Mouse (Mus musculus) Patski (cell line): Measurements from ENCODE around the gene Ano6. TPM values are rescaled to one million over a fixed set of nuclear protein-coding genes. Genes with fewer than 3 reads are reported as not detected.

Source experiments
- ATAC-seq: fragments of 100-300 bp; one replicate; pipeline ENCODE4 v1.8.0; 2021
- CTCF ChIA-PET: fragments of 350-600 bp; sonication (Branson Sonifier 250); formaldehyde crosslinking; loops from one replicate; lab custom pipeline; 2022; ENCODE audit warnings: inconsistent platforms; lab: Charles Lee
- POLR2A ChIA-PET: fragments of 350-600 bp; sonication (Branson Sonifier 250); formaldehyde crosslinking; loops from one replicate; lab custom pipeline; 2022; ENCODE audit warnings: antibody characterized with exemption, inconsistent platforms; lab: Charles Lee
- DNase-seq: peaks from one replicate; pipeline ENCODE4 v3.0.0-alpha.2; 2011; ENCODE audit warnings: low read depth, low spot score
- H3K27me3 ChIP-seq: fragments of 371-371 bp; one replicate; pipeline ENCODE4 v1.5.1; 2021
- CTCF ChIP-seq: fragments of 100-300 bp; IDR thresholded peaks from one replicate; pipeline ENCODE4 v1.5.1; 2021
- in situ Hi-C: fragments of 300-500 bp; cut with MboI; formaldehyde crosslinking; loops from 3 replicates; pipeline ENCODE4 v1.11.1; 2018; ENCODE audit warnings: low pct_unique_long_range_greater_than_20kb, mixed read lengths
- polyA plus RNA-seq: library from polyadenylated mRNA; unstranded; gene quantifications from one replicate; pipeline ENCODE4 v1.2.3, GENCODE M21; 2021

The Ano6 gene
- polyA plus RNA-seq, 1 experiment from 2014 or later: 184 TPM

DNA sequence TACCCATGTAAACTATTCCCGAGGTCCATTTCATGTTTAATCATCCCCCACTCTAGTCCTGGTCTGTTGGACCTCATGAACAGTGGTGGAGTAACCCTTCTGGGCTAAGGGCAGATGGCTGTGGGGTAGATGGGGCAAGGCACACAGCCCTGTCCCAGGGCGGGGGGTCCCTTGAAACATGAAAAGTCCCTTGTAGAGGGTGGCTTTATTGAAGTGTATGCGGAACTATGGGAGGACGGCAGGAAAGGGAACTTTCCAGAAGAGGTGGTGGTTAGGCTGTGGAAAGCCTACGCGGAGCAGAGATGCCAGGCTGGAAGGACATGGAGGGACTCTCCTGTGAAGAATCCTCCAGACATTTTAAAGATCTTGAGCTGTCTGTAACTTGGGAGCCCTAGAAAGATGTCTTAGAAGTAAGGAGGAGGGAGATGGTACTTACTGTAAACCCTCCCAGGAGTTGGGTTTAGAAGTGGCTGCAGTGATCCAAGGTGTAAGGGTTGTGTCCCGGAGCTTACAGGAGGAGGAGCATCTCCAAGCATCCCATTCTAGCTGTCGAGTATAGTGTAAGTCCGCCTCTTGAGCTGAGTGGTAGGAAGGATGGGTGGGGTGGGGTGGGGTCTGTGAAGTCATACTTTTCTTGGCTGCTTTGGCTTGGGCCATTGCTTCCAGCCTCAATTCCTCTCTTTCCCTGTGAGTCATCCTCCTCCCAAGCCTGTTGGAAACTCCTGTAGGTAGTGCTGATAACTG lies 3.3 kb downstream of the Ano6 start:
- POLR2A ChIA-PET: interaction anchor here (0.7 kb wide), 1 partner anchor 10 kb away, joined by 3 read pairs; no protein-coding TSS in a partner anchor
- CTCF ChIA-PET: interaction anchor here (1.5 to 1.7 kb wide), 2 partner anchors 11 to 91 kb away, joined by 3 to 4 read pairs; no protein-coding TSS in a partner anchor
- DNase-seq (no peak), ATAC-seq (no peak)
- H3K27me3 ChIP-seq: no peaks in the 10 kb centered on the region
- TF ChIP-seq CTCF: no peak
- in situ Hi-C loops: no loop called here

DNA sequence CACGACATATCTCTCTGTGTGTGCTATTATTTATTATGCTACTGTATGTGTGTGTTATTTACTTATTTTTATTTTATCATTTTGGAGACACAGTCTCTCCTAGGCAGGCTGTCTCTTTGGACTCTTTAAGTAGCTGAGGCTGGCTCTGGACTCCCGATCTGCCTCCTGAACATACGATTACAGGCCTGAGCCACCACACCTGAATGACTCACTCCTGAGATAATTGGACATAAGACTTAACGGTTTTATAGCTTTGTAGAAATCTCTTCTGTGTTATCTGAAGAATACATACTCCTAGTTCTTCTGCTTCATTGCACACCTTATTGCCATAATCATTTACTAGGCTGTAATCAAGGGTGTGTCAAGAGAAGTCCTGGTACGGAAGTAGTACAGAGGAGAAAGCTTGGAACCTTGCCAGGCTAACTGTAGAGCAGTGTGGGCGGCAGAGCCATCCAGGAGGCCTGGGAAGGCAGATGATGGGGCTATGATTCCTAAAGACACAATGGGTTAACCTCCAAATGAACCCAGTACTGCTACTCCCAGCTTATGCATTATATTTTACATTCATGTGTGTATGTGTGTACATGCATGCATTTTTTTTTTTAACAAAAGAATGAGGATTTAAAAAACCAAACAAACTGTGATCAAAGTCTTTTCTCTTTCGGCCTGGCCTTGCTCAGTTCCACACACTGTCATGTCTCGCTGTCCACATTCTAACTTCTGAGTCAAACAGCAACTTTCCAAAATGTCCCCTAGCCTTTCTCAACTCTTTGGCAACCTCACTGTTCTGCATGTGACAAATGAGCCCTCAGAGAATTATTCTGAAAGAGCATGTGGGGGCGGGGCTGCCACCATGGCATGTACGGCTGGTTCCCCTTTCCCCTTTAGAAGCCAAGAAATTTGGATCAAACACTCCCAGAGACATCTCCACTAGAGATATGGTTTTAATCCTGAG lies 4.2 kb downstream of the Ano6 start:
- H3K27me3 ChIP-seq: no peaks in the 10 kb centered on the region
- TF ChIP-seq CTCF: no peak
- in situ Hi-C loops: no loop called here
- ChIA-PET POLR2A (interaction anchor here (0.7 kb wide), 1 partner anchor 11 kb away, joined by 3 read pairs; no protein-coding TSS in a partner anchor), CTCF (interaction anchor here (1.5 kb wide), 1 partner anchor 10 kb away, joined by 4 read pairs; no protein-coding TSS in a partner anchor)
- peak; percentile 10 for ATAC-seq
- no peak for DNase-seq

DNA sequence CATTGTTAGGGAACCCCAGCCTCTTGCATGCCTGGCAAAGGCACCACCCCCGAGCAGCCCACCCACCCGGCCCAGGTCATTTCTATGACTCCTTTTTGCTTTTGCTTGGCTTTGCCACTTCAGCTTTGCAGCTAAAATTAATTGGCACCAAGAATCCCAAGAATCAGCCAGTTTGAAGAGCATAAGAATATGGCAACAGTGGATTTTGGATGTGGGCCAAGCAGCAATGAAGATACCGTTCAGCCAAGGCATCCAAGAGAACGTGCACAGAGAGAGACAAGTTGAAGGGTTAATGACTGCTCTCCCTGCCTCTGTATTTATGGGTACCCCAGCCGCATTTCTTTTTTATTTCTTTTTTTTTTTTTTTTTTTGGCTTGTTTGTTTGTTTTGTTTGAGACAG lies 5.4 kb downstream of the Ano6 start:
- no peak for DNase-seq
- POLR2A ChIA-PET: no interaction called here
- TF ChIP-seq CTCF: no peak
- no peak for ATAC-seq
- in situ Hi-C loops: no loop called here
- CTCF ChIA-PET: no interaction called here
- no peaks in the 10 kb centered on the region for H3K27me3 ChIP-seq

DNA sequence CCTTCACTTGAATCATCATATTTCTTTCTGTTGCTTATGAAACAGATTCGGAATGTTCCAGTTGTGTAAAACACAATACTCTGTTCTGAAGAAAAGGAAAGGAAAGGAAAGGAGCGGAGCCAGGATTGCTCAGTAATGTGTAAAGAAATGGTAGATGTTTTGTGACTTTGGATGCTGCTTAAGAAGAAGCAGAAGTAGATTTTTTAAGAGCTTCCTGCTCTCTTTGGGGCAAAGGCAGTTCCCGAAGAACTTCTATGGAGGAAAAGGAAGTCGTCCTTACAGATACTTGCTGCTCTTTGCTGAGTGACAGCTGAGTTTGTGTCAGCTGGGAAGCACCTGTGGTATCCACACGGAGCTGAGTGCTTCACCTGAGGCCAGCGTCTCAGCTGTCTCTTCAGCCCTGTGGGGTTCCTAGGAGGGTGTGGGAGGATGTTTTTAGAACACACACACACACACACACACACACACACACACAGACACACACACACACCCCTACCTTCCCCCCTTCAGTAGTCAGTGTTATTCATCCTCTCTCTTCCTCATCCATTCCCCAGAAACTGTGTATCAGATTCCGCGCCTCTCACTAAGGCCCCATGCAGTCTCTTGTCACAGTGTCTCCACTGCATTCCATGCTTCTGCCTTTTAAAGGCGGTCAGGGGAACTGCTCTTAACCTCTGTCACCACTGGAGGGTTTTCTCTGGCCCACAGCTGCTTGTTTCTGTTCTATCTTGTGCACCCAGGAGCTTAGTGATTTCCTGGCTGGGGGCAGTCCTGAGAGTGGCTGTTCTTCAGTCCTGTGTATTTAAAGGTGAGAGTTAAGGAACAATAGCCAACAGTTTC lies 6.7 kb downstream of the Ano6 start:
- in situ Hi-C loops: no loop called here
- no peaks in the 10 kb centered on the region for H3K27me3 ChIP-seq
- no peak for TF ChIP-seq CTCF
- ChIA-PET CTCF (no interaction called here), POLR2A (no interaction called here)
- ATAC-seq (no peak), DNase-seq (no peak)

DNA sequence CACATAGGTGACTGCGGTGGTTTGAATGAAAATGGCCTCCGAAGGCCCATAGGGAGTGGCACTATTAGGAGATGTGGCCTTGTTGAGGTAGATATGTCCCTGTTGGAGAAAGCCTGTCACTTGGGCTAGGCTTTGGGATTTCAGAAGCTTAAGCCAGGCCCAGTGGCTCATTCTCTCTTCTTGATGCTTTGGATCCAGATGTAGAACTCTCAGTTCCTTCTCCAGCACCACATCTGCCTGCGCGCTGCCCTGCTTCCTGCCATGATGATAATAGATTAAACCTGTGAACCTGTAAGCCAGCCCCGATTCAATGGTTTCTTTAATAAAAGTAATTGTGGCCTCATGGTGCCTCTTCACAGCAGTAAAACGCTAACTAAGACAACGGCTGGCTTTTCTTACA lies 7.6 kb downstream of the Ano6 start:
- in situ Hi-C loops: no loop called here
- TF ChIP-seq CTCF: no peak
- ChIA-PET CTCF (no interaction called here), POLR2A (interaction anchor here (0.6 kb wide), 1 partner anchor 33 kb away, joined by 5 read pairs; no protein-coding TSS in a partner anchor)
- DNase-seq (no peak), ATAC-seq (no peak)
- H3K27me3 ChIP-seq: no peaks in the 10 kb centered on the region

DNA sequence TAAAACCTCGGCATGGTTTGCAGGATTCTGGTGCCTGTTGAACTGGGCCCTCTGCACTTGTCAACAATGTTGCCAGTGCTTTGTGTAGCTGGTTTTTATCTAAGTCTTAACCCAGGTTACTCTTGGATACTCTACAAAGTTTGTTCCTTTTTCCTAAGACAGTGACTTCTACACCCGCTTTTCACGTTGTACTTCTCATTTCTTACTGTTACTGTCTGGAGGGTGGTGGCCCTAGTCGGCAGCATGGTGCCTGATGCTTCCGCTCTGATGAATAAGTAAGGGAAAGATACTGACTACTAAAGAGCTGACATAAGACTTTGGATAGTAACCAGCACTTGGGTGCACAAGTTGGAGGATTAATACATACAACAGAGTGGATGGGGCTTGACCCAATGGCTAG lies 9.0 kb downstream of the Ano6 start:
- in situ Hi-C loops: no loop called here
- POLR2A ChIA-PET: no interaction called here
- TF ChIP-seq CTCF: no peak
- H3K27me3 ChIP-seq: no peaks in the 10 kb centered on the region
- DNase-seq: no peak
- no peak for ATAC-seq
- CTCF ChIA-PET: no interaction called here

DNA sequence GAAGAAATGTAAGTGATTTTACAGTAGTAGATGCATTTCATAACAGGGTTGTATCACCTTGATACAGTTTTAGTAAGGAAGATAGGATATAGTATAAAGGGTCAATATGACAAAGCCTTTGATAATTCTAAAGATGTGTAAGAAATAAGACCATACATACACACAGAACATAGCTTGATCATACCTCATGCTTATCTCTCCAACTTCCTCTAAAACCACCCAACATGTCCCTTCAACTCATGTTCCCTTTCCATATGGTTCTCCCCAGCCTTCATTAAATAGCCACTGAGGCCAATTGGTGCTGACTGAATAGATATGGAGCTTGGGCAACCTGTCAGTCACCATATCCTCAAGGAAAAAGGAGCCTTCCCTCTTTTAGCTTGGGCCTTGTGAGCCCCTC lies 9.4 kb downstream of the Ano6 start:
- DNase-seq (no peak), ATAC-seq (no peak)
- TF ChIP-seq CTCF: no peak
- in situ Hi-C loops: no loop called here
- H3K27me3 ChIP-seq: no peaks in the 10 kb centered on the region
- ChIA-PET POLR2A (no interaction called here), CTCF (interaction anchor here (1.5 kb wide), 1 partner anchor 25 kb away, joined by 5 read pairs; no protein-coding TSS in a partner anchor)

DNA sequence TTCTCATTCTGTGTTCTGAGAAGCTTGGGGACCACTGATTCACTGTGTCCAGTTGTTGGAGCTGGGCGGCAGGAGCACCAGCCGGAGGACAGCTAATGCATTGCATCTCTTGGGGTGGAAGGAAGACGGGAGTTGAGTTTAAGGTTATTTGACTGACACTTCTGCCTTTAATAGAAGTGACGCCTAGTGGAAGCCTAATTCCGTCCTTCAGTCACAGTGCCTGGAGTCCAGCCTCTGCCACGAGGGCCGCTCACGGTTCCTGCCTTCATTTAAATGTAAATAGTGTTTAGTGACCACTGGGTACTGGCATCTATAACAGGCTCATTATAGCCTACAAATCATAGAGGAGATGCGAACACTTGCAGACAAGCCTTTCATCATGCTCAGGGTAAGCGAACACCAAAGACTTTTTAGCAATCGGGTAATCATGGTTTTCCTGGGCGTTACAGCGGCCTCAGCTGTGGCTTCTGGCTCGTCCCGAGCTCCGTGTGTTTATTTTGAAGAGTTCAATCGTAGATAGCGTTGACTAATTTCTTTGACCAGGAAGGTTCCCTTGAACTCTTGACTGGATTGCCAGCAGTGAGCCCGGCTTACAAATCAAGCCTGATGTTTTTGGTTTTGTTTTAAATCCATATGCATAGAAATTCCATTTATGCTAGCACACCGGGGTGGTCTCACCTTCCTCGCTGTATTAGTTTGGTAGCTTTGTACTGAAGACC lies 10.8 kb downstream of the Ano6 start:
- CTCF ChIA-PET: interaction anchor here (1.5 kb wide), 1 partner anchor 24 kb away, joined by 5 read pairs; no protein-coding TSS in a partner anchor

DNA sequence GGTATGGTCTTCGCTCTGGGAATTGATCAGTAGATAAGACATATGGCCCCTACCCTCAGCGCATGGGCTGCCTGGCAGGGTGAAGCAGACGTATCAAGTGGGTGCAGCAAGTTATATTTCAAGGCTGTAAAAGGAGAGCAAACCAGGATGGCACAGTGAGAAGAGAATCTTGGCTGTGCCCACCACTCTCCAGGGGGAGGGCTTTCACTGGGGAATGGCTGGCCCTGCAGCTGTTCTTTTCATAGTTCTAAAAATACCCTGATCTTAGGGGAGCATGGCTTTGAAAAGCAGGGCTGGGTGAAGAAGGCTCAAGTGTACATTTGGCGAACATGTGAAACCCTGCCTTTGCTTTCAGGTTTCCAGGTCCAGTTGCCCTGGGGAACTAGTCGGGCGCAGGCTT lies 11.5 kb downstream of the Ano6 start:
- DNase-seq (no peak), ATAC-seq (no peak)
- CTCF ChIA-PET: no interaction called here
- POLR2A ChIA-PET: no interaction called here
- no peak for TF ChIP-seq CTCF
- no peaks in the 10 kb centered on the region for H3K27me3 ChIP-seq
- in situ Hi-C loops: no loop called here

More for the DNA sequence above, 10.8 kb downstream of the Ano6 start:
- POLR2A ChIA-PET: no interaction called here
- no peaks in the 10 kb centered on the region for H3K27me3 ChIP-seq
- DNase-seq: no peak
- no peak for ATAC-seq
- in situ Hi-C loops: no loop called here
- TF ChIP-seq CTCF: no peak
